Mouse (Mus musculus): ENCODE results near the gene Unc79. TPM values are rescaled to one million over a fixed set of nuclear protein-coding genes. Genes with fewer than 3 reads are reported as not detected.

The Unc79 gene
- total RNA-seq (2021), result 10 to 100 TPM; 43.3 to 47.2 TPM
- long read RNA-seq, experiment 1, partial matches to known transcripts, result 5 of 6 reads
- long read RNA-seq, experiment 1, other reads (novel, unspliced or antisense), result 1 of 6 reads
- long read RNA-seq, experiment 2, partial matches to known transcripts, result 2 of 4 reads
- long read RNA-seq, experiment 2, other reads (novel, unspliced or antisense), result 2 of 4 reads

DNA sequence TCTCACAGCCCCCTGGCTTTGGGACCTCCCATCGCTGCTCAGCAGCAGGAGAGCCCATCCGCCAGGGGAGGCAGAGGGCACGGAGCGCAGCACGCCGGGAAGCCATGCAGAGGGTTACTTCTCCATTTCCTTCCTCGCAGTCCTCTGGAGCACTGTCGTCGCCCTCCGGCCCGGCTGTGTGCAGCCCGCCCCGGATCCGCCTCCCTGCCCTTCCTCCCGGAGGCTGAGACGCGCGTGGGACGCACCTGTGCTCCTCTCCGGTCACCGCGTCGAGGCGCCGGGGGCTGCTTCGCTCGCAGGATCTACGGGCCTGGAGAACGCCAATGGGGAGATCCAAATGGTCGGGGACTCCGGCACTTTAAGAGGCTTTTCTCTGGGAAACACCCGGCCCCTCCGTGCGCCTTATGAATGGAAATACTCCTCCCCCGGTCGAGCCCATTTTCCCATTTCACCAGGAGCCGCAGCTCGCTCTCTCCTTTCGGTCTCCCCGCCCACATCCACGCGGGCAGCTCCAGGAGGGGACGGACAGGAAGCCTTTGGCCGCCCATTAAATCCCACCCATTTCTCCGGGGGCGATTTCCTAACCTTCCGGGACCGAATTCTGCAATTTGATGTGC, at the start of gene Unc79:
Unc79 (plus strand) TSS at position 82 of the 617 bp plus-strand sequence.
- DNase-seq (ENCODE audit: low spot score in 2 of 2), result peak; percentile 82 to 88

DNA sequence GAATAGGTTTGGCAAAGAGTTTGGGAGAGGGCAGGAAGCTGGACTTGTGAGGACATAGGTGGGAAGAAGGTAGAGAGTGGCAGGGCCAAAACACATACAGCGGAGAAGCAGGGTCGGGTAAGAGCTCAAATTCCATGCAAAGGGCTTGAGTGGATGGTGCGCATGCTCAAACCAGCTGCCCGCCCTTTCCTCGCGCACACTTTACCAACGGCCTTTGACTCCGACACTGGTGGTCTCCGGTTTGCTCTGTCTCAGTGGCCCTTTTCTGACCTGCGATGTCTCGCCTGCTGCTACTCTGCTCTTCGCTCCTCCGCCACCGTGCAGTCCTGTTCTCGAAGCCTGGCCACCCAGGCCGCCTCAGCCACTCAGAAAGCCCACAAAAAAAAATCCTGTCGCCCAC, 49.6 kb upstream of the Unc79 start, which contains the start of gene Cox8c:
Cox8c (plus strand) TSS at position 226 of the 400 bp plus-strand sequence.
- no peak for DNase-seq (ENCODE audit: low spot score in 2 of 2)

DNA sequence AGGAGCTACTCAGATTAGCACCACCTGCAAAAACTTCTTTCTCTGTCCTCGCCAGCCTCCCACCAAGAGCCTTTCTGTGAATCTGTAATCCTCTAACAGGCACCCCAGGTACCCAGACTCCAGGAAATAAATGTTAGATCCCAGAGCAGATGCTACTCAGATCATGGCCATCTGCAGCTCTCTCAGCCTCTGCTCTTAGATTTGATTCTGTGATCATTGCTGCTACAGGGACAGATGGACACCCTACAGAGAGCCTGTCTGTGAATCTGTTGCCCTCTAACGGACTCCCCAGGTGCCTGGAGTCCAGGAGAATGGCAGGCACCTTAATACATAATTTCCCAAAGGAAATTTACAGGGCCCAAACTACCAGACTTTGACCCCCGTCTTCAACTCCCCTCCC, 40.5 kb upstream of the Unc79 start:
- peak; percentile 22 to 52 for DNase-seq (ENCODE audit: low spot score in 2 of 2)

DNA sequence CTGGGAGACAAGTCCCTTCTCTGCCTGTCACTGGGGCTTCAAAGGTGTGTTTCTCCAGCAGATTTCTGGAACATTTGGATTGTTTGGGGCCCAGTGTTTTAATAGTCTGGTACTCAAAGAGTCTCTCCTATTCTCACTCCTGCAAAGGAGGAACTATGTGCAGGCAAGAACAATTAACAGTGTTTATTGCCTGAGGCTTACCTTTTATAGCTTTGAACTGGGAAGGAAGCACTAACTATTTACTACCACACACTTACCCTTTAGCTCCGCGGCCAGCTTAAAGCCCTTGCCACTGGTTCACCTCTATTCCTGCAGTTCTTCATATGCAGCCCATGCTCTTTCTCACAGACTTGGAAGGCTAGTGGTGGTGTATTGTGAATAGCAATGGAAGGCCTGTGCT, 32.6 kb upstream of the Unc79 start:
- no peak for DNase-seq (ENCODE audit: low spot score in 2 of 2)

DNA sequence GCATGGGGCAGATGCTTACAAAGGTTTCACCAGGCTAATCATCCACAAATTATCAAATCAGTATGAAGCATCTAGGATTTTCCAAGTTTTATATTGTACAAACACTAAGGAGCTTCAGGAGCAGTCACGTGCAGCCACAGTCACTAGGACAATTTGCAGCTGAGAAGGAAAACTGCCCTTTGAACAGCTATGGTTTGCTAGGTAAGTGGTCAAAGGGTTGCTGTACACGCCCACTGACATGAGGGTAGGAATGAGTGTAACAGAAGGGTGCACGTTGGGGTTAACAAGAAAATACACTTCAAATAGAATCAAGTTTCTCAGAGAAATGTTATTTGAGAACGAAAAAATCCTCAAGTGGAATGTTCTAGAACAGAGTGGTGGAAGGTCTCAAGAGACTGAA, 18.9 kb upstream of the Unc79 start:
- no peak for DNase-seq (ENCODE audit: low spot score in 2 of 2)

DNA sequence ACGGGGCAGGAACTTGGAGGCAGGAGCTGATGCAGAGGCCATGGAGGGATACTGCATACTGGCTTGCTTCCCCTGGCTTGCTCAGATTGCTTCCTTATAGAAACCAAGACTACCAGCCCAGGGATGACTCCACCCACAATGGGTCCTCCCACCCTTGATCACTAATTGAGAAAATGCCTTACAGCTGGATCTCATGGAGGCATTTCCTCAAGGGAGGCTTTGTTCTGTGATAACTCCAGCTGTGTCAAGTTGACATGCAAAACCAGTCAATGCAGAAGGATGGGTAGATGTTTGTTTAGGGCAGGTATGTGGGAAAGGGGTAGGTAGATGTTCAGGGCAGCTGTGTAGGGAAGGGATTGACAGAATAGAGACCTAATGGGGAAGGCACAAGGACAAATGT, 18.3 kb upstream of the Unc79 start:
- DNase-seq (ENCODE audit: low spot score in 2 of 2), result no peak

DNA sequence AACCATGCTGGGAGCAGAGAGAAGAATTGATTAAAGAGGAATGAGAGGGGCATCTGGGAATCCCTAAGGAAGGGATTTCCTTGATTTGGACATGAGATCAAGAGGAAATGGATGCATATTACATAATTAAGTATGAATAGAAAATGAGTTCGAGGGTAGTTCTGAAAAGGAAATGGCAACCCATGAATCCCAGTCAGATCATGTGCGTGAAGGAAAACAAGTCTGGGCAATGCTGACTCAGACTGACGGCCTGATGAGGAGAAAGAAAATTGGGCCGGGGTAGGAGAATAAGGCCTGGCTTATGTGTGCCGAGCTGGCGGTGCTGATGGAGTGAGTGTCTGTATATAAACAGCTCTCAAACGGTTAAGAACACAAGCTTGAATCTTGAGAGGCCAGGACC, 17.9 kb upstream of the Unc79 start:
- no peak for DNase-seq (ENCODE audit: low spot score in 2 of 2)

DNA sequence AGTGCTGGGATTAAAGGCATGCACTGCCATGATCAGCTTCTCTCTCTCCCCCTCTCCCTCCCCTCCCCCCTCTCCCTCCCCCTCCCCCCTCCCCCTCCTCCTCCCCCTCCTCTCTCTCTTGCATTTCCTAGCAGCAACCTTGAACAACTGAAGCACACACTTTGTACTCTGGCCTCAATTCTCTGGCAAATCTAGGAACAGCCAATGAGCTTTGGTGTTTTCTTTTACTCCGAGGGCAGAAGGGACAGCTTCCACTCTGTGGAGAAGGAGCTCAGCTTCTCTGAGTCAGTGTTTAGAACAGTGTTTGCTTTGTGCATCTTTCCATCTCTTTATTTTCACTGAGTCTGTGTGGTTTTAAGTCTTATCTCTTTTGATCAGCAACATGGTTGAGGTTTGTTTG, 12.8 kb upstream of the Unc79 start:
- DNase-seq (ENCODE audit: low spot score in 2 of 2), result no peak

DNA sequence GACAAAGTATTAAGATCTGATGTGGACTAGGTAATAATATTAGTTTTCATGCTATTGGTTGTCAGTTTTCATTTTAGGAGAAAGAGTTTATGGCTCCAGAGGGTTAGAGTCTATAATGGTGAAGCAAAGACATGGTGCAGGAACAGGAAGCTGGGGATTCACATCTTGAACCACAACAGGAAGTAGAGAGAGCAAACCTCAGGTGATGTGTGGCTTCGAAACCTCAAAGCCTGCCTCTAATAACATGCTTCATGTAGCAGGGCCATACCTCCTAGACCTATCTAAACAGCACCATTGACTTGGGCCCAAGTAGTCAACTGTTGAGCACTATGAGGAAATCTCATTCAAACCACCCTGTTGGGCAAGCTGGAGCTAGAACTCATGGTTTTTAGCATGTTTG, 3.1 kb upstream of the Unc79 start:
- no peak for DNase-seq (ENCODE audit: low spot score in 2 of 2)

DNA sequence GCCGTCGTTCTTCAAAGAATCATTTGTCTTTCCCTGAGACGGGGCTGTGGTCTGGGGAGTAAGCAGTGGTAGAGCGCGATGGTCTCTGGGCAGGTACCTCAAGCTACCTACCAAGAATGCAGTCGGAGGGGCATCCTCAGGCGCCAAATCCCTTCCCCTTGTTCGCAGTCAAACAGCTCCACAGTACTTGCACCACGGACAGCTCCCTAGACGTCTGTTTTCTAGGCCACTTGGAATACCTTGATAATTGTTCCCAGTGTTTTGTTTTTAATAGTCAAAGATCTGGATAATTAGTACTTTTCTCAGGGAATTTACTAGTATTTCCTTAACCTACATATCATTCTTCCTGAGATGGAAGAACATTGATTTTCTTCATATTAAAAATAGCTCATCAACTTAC, 833 bp upstream of the Unc79 start:
- DNase-seq (ENCODE audit: low spot score in 2 of 2), result no peak

DNA sequence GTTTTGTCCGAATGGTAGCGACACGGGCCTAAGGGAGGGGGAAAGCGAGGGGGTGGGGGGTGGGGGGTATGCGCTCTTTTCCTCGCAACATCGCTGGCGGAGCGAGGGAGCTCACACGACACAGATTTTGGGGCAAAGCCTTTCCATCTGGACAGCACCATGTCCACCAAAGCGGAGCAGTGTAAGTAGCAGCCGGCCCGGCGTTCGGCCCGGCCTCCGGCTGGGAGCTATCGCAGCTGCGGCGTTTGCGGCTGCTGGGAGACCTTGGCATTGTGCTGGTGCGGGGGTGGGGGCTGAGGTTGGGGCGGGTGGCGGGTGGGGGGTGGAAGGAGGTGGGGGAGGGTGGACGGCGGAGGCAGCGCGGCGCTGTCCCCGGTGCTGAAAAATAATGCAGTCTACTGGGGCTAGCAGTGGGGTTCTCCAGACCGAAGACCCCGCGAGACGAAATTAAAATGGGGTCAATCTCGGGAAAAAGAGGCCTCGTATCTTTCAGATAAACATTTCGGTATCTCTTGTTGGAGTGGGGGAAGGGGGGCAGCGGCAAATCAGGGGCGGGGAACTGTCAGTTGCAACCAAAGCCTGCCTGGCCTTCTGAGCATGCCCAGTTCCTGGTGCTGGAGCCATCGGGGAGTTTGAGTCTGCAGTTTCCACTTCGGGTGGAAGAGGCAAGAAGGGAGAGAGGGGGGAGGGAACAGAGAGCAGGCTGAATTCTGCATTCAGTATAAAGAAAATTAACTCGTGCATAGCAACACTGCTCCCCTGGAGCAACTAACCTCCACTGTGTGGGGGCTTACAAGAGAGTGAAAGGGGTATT, 943 bp downstream of the Unc79 start:
- DNase-seq (ENCODE audit: low spot score in 2 of 2), result peak; percentile 73 to 81

DNA sequence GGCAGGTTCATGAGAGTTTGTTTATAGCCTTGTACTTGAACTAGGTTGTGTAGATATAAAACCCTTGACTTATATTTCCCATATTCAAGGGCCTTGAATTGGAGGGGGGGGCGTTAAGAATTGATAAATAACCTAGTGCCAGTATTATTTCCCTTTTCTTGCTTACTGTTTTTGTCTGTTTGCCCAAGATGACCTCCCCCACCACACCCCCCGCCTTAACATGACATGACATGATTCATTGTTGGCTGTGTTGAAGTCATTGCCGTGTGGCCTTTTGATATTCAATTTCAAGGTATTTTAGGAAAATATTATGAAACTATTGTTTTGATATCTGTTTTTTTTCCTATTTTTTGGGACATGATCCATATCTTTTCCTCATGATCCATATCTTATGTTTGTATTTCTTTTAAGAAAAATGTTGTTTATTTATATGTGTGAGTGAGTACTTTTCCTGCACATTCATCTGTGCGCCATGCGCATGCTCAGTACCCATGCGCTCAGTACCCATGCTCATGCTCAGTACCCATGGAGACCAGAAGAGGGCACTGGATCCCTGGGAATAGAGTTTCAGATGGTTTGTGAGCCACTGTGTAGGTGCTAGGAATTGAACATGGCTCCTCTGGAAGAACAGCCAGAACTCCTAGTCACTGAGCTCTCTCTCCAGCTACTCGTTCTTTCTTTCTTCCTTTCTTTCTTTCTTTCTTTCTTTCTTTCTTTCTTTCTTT, 11.6 kb downstream of the Unc79 start:
- no peak for DNase-seq (ENCODE audit: low spot score in 2 of 2)

DNA sequence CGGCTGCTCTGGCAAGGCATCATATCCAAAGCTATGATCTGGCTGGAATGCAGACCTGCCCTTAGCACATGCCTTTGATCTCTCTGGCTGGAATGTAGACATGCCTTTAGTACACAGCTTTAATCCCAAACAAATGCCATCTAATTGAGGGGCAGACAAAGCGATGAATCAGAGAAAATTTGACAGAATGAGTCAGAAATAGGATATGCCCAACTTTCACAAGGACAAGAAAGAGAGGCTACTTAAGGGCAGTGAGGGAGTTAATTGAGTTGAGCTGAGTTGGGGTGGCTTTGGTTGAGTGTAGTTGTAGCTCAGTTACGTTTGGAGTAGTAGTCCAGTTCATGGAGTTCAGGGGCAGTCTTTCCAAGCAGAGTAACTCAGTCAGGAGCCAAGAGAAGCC, 12.4 kb downstream of the Unc79 start:
- no peak for DNase-seq (ENCODE audit: low spot score in 2 of 2)

DNA sequence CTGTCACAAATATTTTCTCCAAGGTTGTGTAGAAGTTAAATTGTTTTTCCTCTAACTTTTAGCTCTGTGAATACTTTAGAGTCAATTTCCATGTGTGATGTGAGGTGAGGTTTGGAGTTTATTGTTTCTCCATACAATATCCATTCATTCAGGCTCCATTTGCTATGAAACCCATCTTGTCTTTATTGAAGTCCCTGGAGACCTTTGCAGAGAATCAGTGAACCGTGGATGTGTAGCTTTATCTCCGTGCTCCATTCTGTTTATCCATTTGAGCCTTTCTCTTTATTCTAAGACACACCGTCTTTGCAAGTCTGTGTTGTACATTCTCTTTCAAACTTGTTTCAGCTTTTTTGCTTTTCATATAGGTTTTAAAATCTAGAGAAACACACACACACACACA, 15.8 kb downstream of the Unc79 start:
- no peak for DNase-seq (ENCODE audit: low spot score in 2 of 2)

DNA sequence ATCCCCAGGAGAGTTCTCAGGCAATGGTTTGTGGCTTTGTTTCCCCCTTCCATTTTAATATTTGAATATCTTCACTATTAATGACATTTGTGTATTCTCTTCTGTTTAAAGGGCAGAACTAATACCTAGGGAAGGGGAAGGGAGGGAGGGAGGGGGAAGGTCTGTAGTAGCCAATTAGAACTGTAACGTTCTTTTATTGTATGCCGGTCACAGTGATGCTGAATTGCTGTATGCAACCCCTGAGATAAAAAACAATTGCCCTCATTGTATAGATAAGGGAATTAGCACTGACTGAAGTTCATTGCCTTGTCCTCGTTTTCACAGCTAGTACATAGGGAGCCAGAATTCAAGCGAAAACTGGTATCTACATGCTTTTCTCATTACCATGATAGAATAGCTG, 31.9 kb downstream of the Unc79 start:
- no peak for DNase-seq (ENCODE audit: low spot score in 2 of 2)

DNA sequence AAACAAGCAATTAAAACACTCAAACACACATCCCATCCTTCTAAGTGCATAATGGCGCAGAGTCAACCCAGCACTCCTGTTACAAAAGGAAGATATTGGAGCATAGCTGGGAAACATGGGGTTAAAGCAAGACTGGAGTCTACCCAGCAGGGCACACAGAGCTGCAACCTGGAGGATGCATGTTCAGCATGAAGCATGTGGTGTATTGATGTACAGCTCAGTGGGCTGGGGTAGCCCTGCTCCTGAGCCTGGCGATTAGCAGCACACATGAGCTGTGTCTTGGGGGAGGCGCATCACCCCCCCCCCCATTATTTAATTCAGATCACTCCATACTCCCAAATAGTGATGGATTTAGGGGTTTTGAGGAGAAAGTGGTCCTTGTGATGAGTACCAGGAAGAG, 32.9 kb downstream of the Unc79 start:
- DNase-seq (ENCODE audit: low spot score in 2 of 2), result no peak

DNA sequence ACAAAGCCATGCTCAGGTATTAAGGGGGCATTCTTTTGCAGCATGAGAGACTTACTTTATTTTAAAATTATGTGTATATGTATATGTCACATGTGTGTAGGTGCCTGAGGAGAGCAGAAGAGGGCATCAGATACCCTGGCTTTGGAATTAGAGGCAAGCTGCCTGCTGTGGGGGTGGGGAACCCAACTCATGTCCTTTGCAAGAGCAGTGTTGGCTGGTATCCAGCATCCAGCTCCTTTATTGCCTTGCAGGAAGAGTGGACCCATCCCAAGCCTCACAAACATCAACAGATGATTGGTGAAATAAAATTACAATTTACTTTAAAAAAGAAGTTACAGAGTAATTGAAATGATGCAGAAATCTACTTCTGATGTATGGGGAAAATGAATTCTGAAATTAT, 36.7 kb downstream of the Unc79 start:
- DNase-seq (ENCODE audit: low spot score in 2 of 2), result no peak

DNA sequence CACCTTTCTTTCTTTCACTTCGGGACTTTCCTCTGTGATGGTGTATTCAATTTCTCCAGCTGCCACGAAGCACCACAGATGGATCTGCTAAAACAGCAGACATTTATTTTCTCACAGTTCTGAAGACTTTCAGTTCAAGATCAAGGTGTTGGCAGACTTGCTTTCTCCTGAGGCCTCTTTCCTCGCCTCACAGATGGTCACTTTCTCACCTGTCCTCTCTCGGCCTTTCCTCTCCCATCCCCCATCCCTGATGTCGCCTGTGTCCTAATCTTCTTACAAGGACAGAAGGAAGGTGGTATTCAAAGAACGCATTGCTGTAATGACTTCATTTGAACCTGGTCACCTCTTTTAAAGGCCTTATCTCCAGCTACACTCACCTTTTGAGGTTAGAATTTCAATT, 39.1 kb downstream of the Unc79 start:
- DNase-seq (ENCODE audit: low spot score in 2 of 2), result no peak

DNA sequence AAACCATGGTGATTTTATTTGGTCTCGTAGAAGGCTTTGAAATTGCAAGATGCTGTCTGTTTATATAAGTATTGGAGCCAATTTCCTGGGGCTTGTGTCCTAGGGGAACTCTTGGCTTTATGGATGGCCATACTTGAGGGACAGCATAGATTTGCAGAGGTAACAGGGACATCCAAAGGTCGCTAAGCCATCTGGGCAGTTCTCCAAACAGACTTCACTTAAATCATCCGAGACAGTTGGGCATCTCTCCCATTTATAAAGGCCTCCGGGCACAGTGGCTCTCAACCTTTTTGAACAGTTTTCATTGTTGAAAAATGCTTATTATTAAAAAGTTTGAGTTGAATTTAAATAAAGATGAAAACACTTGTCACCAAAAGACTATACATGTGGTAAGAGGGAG, 59.8 kb downstream of the Unc79 start:
- DNase-seq (ENCODE audit: low spot score in 2 of 2), result no peak

DNA sequence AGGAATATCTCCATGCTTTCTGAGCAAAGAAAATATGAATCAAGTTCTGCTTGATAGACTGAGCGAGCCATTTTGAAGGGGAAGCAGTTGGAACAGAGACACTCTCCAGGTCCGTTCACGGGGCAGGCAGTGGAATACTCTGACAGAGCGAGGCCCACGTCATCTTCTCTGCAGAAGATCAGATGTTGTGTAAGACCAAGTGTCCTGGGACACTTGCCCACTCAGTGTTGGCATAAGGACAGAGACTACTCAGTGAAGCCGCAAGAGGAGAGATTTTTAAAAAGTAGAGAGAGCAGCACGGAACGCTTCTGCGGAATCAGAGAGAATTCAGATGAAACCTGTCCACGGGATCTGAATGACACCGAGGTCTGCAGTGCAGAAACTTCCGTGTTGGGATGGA, 69.5 kb downstream of the Unc79 start:
- DNase-seq (ENCODE audit: low spot score in 2 of 2), result no peak

DNA sequence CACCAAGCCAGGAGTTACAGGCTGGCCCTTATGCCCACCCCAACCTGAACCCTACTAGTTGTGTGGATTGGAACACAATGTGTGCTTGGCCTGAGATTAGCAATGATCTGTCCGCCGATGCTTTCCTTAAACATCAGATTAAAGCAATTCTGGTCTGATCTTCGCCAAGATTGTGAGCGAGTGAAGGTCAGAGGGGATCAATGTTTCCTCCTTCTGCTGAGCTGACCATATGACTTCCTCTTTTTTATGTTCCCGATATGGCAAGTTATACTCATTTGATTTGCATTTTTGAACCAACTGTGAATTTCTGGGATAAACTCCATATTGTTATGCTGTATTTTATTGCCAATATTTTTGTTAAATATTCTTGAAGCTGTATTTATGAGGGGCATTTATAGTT, 88.0 kb downstream of the Unc79 start:
- no peak for DNase-seq (ENCODE audit: low spot score in 2 of 2)

DNA sequence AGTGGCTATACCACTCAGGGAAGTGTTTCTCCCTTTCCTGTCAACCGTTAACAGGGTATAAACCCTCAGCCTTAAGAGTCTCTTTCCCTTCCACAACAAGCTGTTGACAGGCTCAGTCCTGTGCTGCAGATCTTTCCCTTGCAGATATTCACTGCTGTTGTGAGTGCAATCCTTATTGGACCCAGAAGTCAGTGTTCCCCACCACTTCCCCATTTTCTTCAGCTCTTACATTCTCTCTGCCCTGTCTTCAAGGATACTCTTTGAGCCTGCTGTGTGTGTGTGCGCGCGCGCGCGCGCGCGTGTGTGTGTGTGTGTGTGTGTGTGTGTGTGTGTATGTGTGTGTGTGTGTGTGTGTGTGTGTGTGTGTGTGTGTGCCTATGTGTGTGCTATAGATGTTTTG, 90.7 kb downstream of the Unc79 start:
- no peak for DNase-seq (ENCODE audit: low spot score in 2 of 2)

Data from layer of hippocampus, postnatal 14 days (tissue).